Mouse (Mus musculus) ZHBTc4 (cell line): ENCODE data around the gene Mylk3.

Experiments used
- DNase-seq: peaks from one replicate; pipeline ENCODE4 v3.0.0-alpha.2; 2011; ENCODE audit warnings: low read depth, low spot score

Mylk3 gene

GRCm38 (mm10) chr8:85386205-85386604, at the start of gene Mylk3:
Mylk3 (minus strand) TSS chr8:85386345.
- DNase-seq, result no peak

GRCm38 (mm10) chr8:85435736-85436135, 49.6 kb upstream of the Mylk3 start:
- DNase-seq, result peak; percentile 66

- no peak for DNase-seq
Observed at GRCm38 (mm10) chr8:85434817-85435216, 48.7 kb upstream of the Mylk3 start.

- no peak for DNase-seq
Observed at GRCm38 (mm10) chr8:85433017-85433393, 46.9 kb upstream of the Mylk3 start.

- DNase-seq, result peak; percentile 99
Observed at GRCm38 (mm10) chr8:85432168-85433016, 46.2 kb upstream of the Mylk3 start, which contains the start of gene 4921524J17Rik. 4921524J17Rik (minus strand) TSS chr8:85432833.

- peak; percentile 32 for DNase-seq
Observed at GRCm38 (mm10) chr8:85431281-85432167, 45.4 kb upstream of the Mylk3 start.

- DNase-seq, result peak; percentile 70
Observed at GRCm38 (mm10) chr8:85430801-85431200, 44.7 kb upstream of the Mylk3 start.

GRCm38 (mm10) chr8:85429219-85429618, 43.1 kb upstream of the Mylk3 start:
- peak; percentile 29 for DNase-seq

GRCm38 (mm10) chr8:85427026-85427425, 40.9 kb upstream of the Mylk3 start:
- no peak for DNase-seq

- peak; percentile 71 for DNase-seq
Observed at GRCm38 (mm10) chr8:85421329-85421728, 35.2 kb upstream of the Mylk3 start.

- no peak for DNase-seq
Observed at GRCm38 (mm10) chr8:85408526-85408925, 22.4 kb upstream of the Mylk3 start.

- peak; percentile 55 for DNase-seq
Observed at GRCm38 (mm10) chr8:85408053-85408505, 21.9 kb upstream of the Mylk3 start.

GRCm38 (mm10) chr8:85405961-85406360, 19.8 kb upstream of the Mylk3 start:
- no peak for DNase-seq

GRCm38 (mm10) chr8:85405418-85405817, 19.3 kb upstream of the Mylk3 start:
- DNase-seq, result peak; percentile 48

GRCm38 (mm10) chr8:85398548-85398947, 12.4 kb upstream of the Mylk3 start:
- peak; percentile 56 for DNase-seq

- peak; percentile 77 for DNase-seq
Observed at GRCm38 (mm10) chr8:85397508-85397907, 11.4 kb upstream of the Mylk3 start.

GRCm38 (mm10) chr8:85396432-85397079, 10.4 kb upstream of the Mylk3 start:
- DNase-seq, result no peak

GRCm38 (mm10) chr8:85395681-85396431, 9.7 kb upstream of the Mylk3 start:
- no peak for DNase-seq

GRCm38 (mm10) chr8:85395017-85395416, 8.9 kb upstream of the Mylk3 start:
- DNase-seq, result no peak

- no peak for DNase-seq
Observed at GRCm38 (mm10) chr8:85393199-85393598, 7.1 kb upstream of the Mylk3 start.

GRCm38 (mm10) chr8:85391438-85391837, 5.3 kb upstream of the Mylk3 start:
- DNase-seq, result no peak
